ENCODE assay signal across 21 mouse cellular contexts in the genomic region with DNA sequence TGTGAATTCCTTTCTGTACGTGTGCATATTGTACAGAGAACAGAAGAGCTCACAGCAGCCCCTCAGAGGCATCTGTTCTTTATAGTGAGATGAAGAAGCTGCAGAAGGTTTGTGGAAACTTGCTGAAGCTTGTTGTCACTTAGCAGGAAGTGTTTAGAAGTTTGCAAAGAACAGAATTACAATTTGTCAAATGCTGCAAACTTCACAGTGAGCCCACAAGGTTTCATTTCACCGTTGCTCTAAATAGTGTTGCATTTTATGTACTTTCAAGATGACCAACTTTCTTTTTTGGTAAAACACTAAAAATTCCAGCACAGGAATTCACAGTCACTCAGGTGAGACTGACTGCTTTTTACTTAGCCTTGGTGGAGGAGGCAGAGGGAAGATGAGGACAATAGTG.
"Had no signal": no experiment of that assay in that cellular context is flagged by ENCODE, and none has a peak within 500 bp of the region (broad histone marks: within the 10 kb centered on the region; RNA-seq: fewer than 3 reads in every experiment).

No protein-coding gene starts in this region.

- H3K36me3 ChIP-seq: kidney, embryonic 15.5 days; limb, embryonic 15.5 days; midbrain, embryonic 13.5 days; neural tube, embryonic 13.5 days; stomach, embryonic 15.5 days had no signal

- H3K27ac ChIP-seq: kidney, embryonic 15.5 days; limb, embryonic 15.5 days; liver, embryonic 14.5 days; midbrain, embryonic 13.5 days; neural tube, embryonic 13.5 days; stomach, embryonic 15.5 days had no signal

- H3K9ac ChIP-seq: kidney, embryonic 15.5 days; limb, embryonic 15.5 days; liver, embryonic 14.5 days; liver, postnatal 0 days; midbrain, embryonic 13.5 days; neural tube, embryonic 13.5 days; stomach, embryonic 15.5 days had no signal

- DNase-seq: kidney, adult 11 months; kidney, adult 8-10 months; kidney, postnatal 14 days; kidney, postnatal 4 days; liver, postnatal 0 days; lung, postnatal 14 days; lung, postnatal 4 days; retina, postnatal 1 day; right cerebral cortex, postnatal 25 days; spleen, adult 18-20 months; thymus, adult 18-20 months; thymus, postnatal 36 days had no signal

- H3K27me3 ChIP-seq: kidney, embryonic 15.5 days; limb, embryonic 15.5 days; midbrain, embryonic 13.5 days; neural tube, embryonic 13.5 days; stomach, embryonic 15.5 days had no signal

- ATAC-seq: liver, postnatal 0 days; midbrain, embryonic 13.5 days; midbrain, embryonic 16.5 days had no signal

- H3K4me2 ChIP-seq: kidney, embryonic 15.5 days; limb, embryonic 15.5 days; liver, embryonic 11.5 days; midbrain, embryonic 13.5 days; neural tube, embryonic 13.5 days; stomach, embryonic 15.5 days had no signal

- H3K4me1 ChIP-seq: kidney, embryonic 15.5 days; limb, embryonic 15.5 days; midbrain, embryonic 13.5 days; neural tube, embryonic 13.5 days; stomach, embryonic 15.5 days had no signal

- H3K4me3 ChIP-seq: kidney, embryonic 15.5 days; limb, embryonic 15.5 days; midbrain, embryonic 13.5 days; myocyte; neural tube, embryonic 13.5 days; stomach, embryonic 15.5 days had no signal

- H3K9me3 ChIP-seq: kidney, embryonic 15.5 days; limb, embryonic 15.5 days; midbrain, embryonic 13.5 days; neural tube, embryonic 13.5 days; stomach, embryonic 15.5 days had no signal
